ENCODE assay signal across 8 mouse cellular contexts in the genomic region with DNA sequence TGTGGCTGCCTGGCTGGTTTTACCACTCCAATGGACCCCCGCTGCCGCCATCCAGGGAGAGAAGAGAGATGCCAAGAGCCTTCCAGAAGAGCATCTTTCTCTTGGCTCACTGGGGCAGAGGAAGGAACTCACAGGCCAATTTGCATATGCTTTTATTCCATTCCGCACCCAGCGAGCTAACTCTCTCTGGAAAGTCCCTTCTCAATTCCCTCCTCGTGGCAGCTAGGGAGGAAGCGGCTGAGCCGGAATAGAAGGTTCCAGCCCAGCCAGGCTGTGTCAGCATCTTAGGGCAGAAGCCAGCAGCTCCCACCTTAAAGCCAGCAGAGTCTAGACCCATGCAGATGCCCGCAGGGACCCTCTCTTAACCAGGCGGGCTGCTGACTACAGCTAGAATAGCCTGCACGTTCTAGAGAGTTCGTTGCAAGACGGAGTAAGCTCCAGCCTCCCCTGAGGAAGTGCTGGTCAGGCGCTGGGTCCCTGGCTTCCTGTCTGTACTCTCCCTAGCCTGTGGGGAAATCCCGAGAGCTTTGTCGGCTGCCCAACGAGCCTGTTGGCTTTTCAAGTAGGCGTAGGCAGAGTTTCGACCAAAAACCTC. TPM values are rescaled to one million over a fixed set of nuclear protein-coding genes. Genes with fewer than 3 reads are reported as not detected.
DNase-seq lines count a peak whose midpoint lies in the region; ATAC-seq and TF ChIP-seq lines count a peak whose summit lies in the region.

No protein-coding gene starts in this region.

- peak; percentile 26 to 42 for DNase-seq in cerebellum, adult 18-20 months
- DNase-seq in forelimb bud, embryonic 11.5 days (ENCODE audit: low read depth, low spot score), result peak; percentile 33
- DNase-seq in heart, postnatal 4 days, result peak; percentile 57
- peak; percentile 11 to 14 for DNase-seq in layer of hippocampus, adult 2 months (ENCODE audit: low spot score in 2 of 2)
- peak; percentile 60 for DNase-seq in lung, adult 2 months

- H3K4me1 ChIP-seq in E14TG2a.4 (replicated peaks; ENCODE audit: low read depth, low read length), result peaks cover 43% of the 10 kb centered on the region
- peaks cover 3% of the 10 kb centered on the region for H3K4me1 ChIP-seq in lung, adult 2 months (ENCODE audit: control insufficient read depth, insufficient read depth, low read length)
- H3K4me1 ChIP-seq in neural tube, embryonic 13.5 days (replicated peaks), result peaks cover 15% of the 10 kb centered on the region
- peaks cover 10% of the 10 kb centered on the region for H3K4me1 ChIP-seq in testis, adult 2 months (ENCODE audit: control insufficient read depth, insufficient read depth, low read length)

- TF ChIP-seq POLR2A in lung, adult 2 months (IDR thresholded peaks at IDR 0.05; ENCODE audit: borderline replicate concordance, extremely low read depth, low read depth, low read length), result peak; percentile 56; the same call in 1 of the 2 replicates
- TF ChIP-seq POLR2A in testis, adult 2 months (IDR thresholded peaks at IDR 0.05; ENCODE audit: control insufficient read depth, low read depth, low read length), result no peak

- H3K4me2 ChIP-seq in neural tube, embryonic 13.5 days, result peak overlapping the region; percentile 68

- peaks cover 61% of the 10 kb centered on the region for H3K27me3 ChIP-seq in E14TG2a.4 (ENCODE audit: insufficient read depth, low read length)
- 0 out of 2 replicates have a peak, but pooled peaks cover 5% of the 10 kb centered on the region for H3K27me3 ChIP-seq in neural tube, embryonic 13.5 days
- H3K27me3 ChIP-seq in testis, adult 2 months (ENCODE audit: control insufficient read depth, insufficient read depth, low read length), result no peaks in the 10 kb centered on the region

- peak overlapping the region; percentile 80 for H3K27ac ChIP-seq in layer of hippocampus, adult 2 months
- peak overlapping the region; percentile 78 for H3K27ac ChIP-seq in neural tube, embryonic 13.5 days (replicated peaks)
- H3K27ac ChIP-seq in testis, adult 2 months (ENCODE audit: control insufficient read depth, insufficient read depth, low read depth, low read length), result peak overlapping the region; percentile 2; the same call in 1 of the 2 replicates

- peak overlapping the region; percentile 52 for H3K4me3 ChIP-seq in E14TG2a.4 (replicated peaks; ENCODE audit: low read length)
- H3K4me3 ChIP-seq in layer of hippocampus, adult 2 months, result peak overlapping the region; percentile 48
- peak overlapping the region; percentile 64 for H3K4me3 ChIP-seq in lung, adult 2 months (replicated peaks; ENCODE audit: extremely low read depth, low read depth, low read length)
- peak overlapping the region; percentile 36 for H3K4me3 ChIP-seq in neural tube, embryonic 13.5 days
- H3K4me3 ChIP-seq in testis, adult 2 months (ENCODE audit: control insufficient read depth, low read depth, low read length), result peak overlapping the region; percentile 83

- H3K9me3 ChIP-seq in E14TG2a.4 (ENCODE audit: low read length), result no peaks in the 10 kb centered on the region
- no peaks in the 10 kb centered on the region for H3K9me3 ChIP-seq in neural tube, embryonic 13.5 days

- no peaks in the 10 kb centered on the region for H3K36me3 ChIP-seq in E14TG2a.4 (ENCODE audit: insufficient read depth, low read length)
- no peaks in the 10 kb centered on the region for H3K36me3 ChIP-seq in neural tube, embryonic 13.5 days
- no peaks in the 10 kb centered on the region for H3K36me3 ChIP-seq in testis, adult 2 months (ENCODE audit: control insufficient read depth, insufficient read depth, low read length)

- peak; percentile 89 for ATAC-seq in neural tube, embryonic 13.5 days (ENCODE audit: low read depth)

- no peak for TF ChIP-seq CTCF in E14TG2a.4 (conservative IDR thresholded peaks at IDR 0.05; ENCODE audit: low read length)
- TF ChIP-seq CTCF in layer of hippocampus, adult 2 months (conservative IDR thresholded peaks at IDR 0.05), result no peak
- TF ChIP-seq CTCF in lung, adult 2 months (IDR thresholded peaks at IDR 0.05; ENCODE audit: insufficient read depth, low read length), result no peak
- TF ChIP-seq CTCF in testis, adult 2 months (IDR thresholded peaks at IDR 0.05; ENCODE audit: control insufficient read depth, insufficient read depth, insufficient replicate concordance, low read depth, low read length), result no peak

- under 1% methylated on average over 18 of the region's 18 CpGs for WGBS in lung, adult 2 months
- 1% methylated on average over 18 of the region's 18 CpGs for WGBS in neural tube, embryonic 13.5 days

- H3K9ac ChIP-seq in neural tube, embryonic 13.5 days, result peak overlapping the region; percentile 67

RNA-seq across cellular contexts. Expression of a gene that starts 40.9 kb away (rescaled TPM):
- total RNA-seq in heart, postnatal 4 days (2021), result 10 to 100 TPM; 83.5 to 98.0 TPM
- total RNA-seq in layer of hippocampus, adult 2 months (2021), result 10 to 100 TPM; 23.5 to 28.6 TPM
- 4.3 and 15.4 TPM in 2 replicates for polyA plus RNA-seq in lung, adult 2 months (2012; rRNA removed)
- polyA plus RNA-seq in neural tube, embryonic 13.5 days (2015; fragmentation: Nextera tagmentation; extraction: Ambion mirVana), result 51.6 and 56.1 TPM in 2 replicates
- polyA plus RNA-seq in testis, adult 2 months (2012; rRNA removed), result 101 and 105 TPM in 2 replicates

RNA-seq across cellular contexts. Expression of a gene that starts 48.4 kb away (rescaled TPM):
- total RNA-seq in heart, postnatal 4 days (2021), result 10 to 100 TPM; 25.8 to 28.6 TPM
- 10 to 100 TPM; 54.2 to 54.9 TPM for total RNA-seq in layer of hippocampus, adult 2 months (2021)
- polyA plus RNA-seq in lung, adult 2 months (2012; rRNA removed), result 3.2 and 6.0 TPM in 2 replicates
- polyA plus RNA-seq in neural tube, embryonic 13.5 days (2015; fragmentation: Nextera tagmentation; extraction: Ambion mirVana), result 66.8 and 68.2 TPM in 2 replicates
- 5.0 and 6.2 TPM in 2 replicates for polyA plus RNA-seq in testis, adult 2 months (2012; rRNA removed)

Comparison
In these comparisons a context has a peak if more than half of its experiments do, and no peak if none do; other contexts are left out.
1. Peak in every context shown above with its lines: DNase-seq, ATAC-seq, H3K4me3 ChIP-seq and H3K27ac ChIP-seq.
2. H3K27ac ChIP-seq: peak in every context shown above with its lines; median percentile 80 in layer of hippocampus, adult 2 months; 78 in neural tube, embryonic 13.5 days; 2 in testis, adult 2 months.